Comparison of ENCODE assay signal across 7 mouse cellular contexts in genomic region chr7:144238409-144238808, GRCm38 (mm10).
DNase-seq lines count a peak whose midpoint lies in the region; ATAC-seq and TF ChIP-seq lines count a peak whose summit lies in the region.

No protein-coding gene starts in this region.

- no peaks in the 10 kb centered on the region for H3K27me3 ChIP-seq in hindbrain, postnatal 0 days (ENCODE audit: insufficient read depth, low read length)
- no peaks in the 10 kb centered on the region for H3K27me3 ChIP-seq in midbrain, embryonic 15.5 days (replicated peaks)
- H3K27me3 ChIP-seq in intestine, embryonic 16.5 days (replicated peaks; ENCODE audit: control insufficient read depth, insufficient read depth, low read length): no peaks in the 10 kb centered on the region
- H3K27me3 ChIP-seq in stomach, postnatal 0 days (ENCODE audit: control insufficient read depth, insufficient read depth, low read length): no peaks in the 10 kb centered on the region

- 20% methylated on average over 12 of the region's 12 CpGs for WGBS in hindbrain, postnatal 0 days
- WGBS in midbrain, embryonic 15.5 days: 21% methylated on average over 12 of the region's 12 CpGs
- 25% methylated on average over 12 of the region's 12 CpGs for WGBS in intestine, embryonic 16.5 days
- 26% methylated on average over 12 of the region's 12 CpGs for WGBS in stomach, postnatal 0 days

- H3K36me3 ChIP-seq in hindbrain, postnatal 0 days (ENCODE audit: insufficient read depth, low read length): no peaks in the 10 kb centered on the region
- H3K36me3 ChIP-seq in midbrain, embryonic 15.5 days (replicated peaks): no peaks in the 10 kb centered on the region
- no peaks in the 10 kb centered on the region for H3K36me3 ChIP-seq in intestine, embryonic 16.5 days (ENCODE audit: control insufficient read depth, insufficient read depth, low read length)
- H3K36me3 ChIP-seq in stomach, postnatal 0 days (ENCODE audit: control insufficient read depth, insufficient read depth, low read length): no peaks in the 10 kb centered on the region

- no peak for TF ChIP-seq CTCF in hindbrain, postnatal 0 days (IDR thresholded peaks at IDR 0.05; ENCODE audit: low read depth)
- no peak for TF ChIP-seq CTCF in stomach, postnatal 0 days (IDR thresholded peaks at IDR 0.05; ENCODE audit: low read depth)

- H3K9ac ChIP-seq in hindbrain, postnatal 0 days (replicated peaks; ENCODE audit: low read length): no peak overlapping the region
- H3K9ac ChIP-seq in midbrain, embryonic 15.5 days: peak overlapping the region; percentile 41; the same call in 1 of the 2 replicates
- no peak overlapping the region for H3K9ac ChIP-seq in intestine, embryonic 16.5 days (ENCODE audit: low read depth, low read length)
- H3K9ac ChIP-seq in stomach, postnatal 0 days (ENCODE audit: low read length): no peak overlapping the region

- peak overlapping the region; percentile 51 for H3K4me2 ChIP-seq in hindbrain, postnatal 0 days (ENCODE audit: low read depth, low read length)
- peak overlapping the region; percentile 51 for H3K4me2 ChIP-seq in midbrain, embryonic 15.5 days
- no peak overlapping the region for H3K4me2 ChIP-seq in intestine, embryonic 16.5 days (ENCODE audit: low read depth, low read length)
- no peak overlapping the region for H3K4me2 ChIP-seq in stomach, postnatal 0 days (replicated peaks; ENCODE audit: low read depth)

- H3K4me1 ChIP-seq in hindbrain, postnatal 0 days (ENCODE audit: insufficient read depth, low read length): peaks cover 31% of the 10 kb centered on the region
- peaks cover 49% of the 10 kb centered on the region for H3K4me1 ChIP-seq in midbrain, embryonic 15.5 days
- H3K4me1 ChIP-seq in intestine, embryonic 16.5 days (ENCODE audit: control insufficient read depth, insufficient read depth, low read length): 0 out of 2 replicates have a peak, but pooled peaks cover 5% of the 10 kb centered on the region
- no peaks in the 10 kb centered on the region for H3K4me1 ChIP-seq in stomach, postnatal 0 days (replicated peaks; ENCODE audit: control insufficient read depth, insufficient read depth)

- no peaks in the 10 kb centered on the region for H3K9me3 ChIP-seq in hindbrain, postnatal 0 days (ENCODE audit: low read length)
- no peaks in the 10 kb centered on the region for H3K9me3 ChIP-seq in midbrain, embryonic 15.5 days
- H3K9me3 ChIP-seq in intestine, embryonic 16.5 days (ENCODE audit: control insufficient read depth, low read length): no peaks in the 10 kb centered on the region
- H3K9me3 ChIP-seq in stomach, postnatal 0 days (ENCODE audit: control insufficient read depth, low read length): no peaks in the 10 kb centered on the region

- H3K27ac ChIP-seq in hindbrain, postnatal 0 days: no peak overlapping the region
- peak overlapping the region; percentile 77 for H3K27ac ChIP-seq in midbrain, embryonic 15.5 days
- H3K27ac ChIP-seq in intestine, embryonic 16.5 days (ENCODE audit: low read length): no peak overlapping the region
- H3K27ac ChIP-seq in stomach, postnatal 0 days (replicated peaks): no peak overlapping the region

- peak overlapping the region; percentile 27 for H3K4me3 ChIP-seq in hindbrain, postnatal 0 days (ENCODE audit: low read length)
- peak overlapping the region; percentile 38 for H3K4me3 ChIP-seq in midbrain, embryonic 15.5 days
- H3K4me3 ChIP-seq in intestine, embryonic 16.5 days (ENCODE audit: low read length): no peak overlapping the region
- no peak overlapping the region for H3K4me3 ChIP-seq in stomach, postnatal 0 days (ENCODE audit: low read depth, low read length)

- 0 out of 2 replicates have a peak, but pooled peaks have one; percentile 15 for ATAC-seq in hindbrain, postnatal 0 days
- peak; percentile 55 for ATAC-seq in midbrain, embryonic 15.5 days (replicated peaks)
- ATAC-seq in megakaryocyte, adult 5-6 weeks (ENCODE audit: poor library complexity, severe bottlenecking): no peak
- no peak for ATAC-seq in intestine, embryonic 16.5 days
- no peak for ATAC-seq in stomach, postnatal 0 days (ENCODE audit: low FRiP score, low TSS enrichment)

- DNase-seq in adrenal gland, adult (ENCODE audit: inconsistent age in 2 of 2, low spot score in 1 of 2): peak; percentile 80 to 93
- peak; percentile 75 for DNase-seq in embryo, embryonic 10 days (ENCODE audit: low spot score)
- DNase-seq in hindbrain, postnatal 0 days (ENCODE audit: low spot score): peak; percentile 90
- no peak for DNase-seq in stomach, postnatal 0 days (ENCODE audit: low spot score)

- TF ChIP-seq EP300 in stomach, postnatal 0 days (optimal IDR thresholded peaks at IDR 0.05): no peak

Comparison
In these comparisons a context has a peak if more than half of its experiments do, and no peak if none do; other contexts are left out.
1. ATAC-seq: peak in hindbrain, postnatal 0 days (single experiment) and midbrain, embryonic 15.5 days (single experiment); none in megakaryocyte, adult 5-6 weeks (single experiment), intestine, embryonic 16.5 days (single experiment) and stomach, postnatal 0 days (single experiment).
2. H3K4me2 ChIP-seq: peak in hindbrain, postnatal 0 days (single experiment) and midbrain, embryonic 15.5 days (single experiment); none in intestine, embryonic 16.5 days (single experiment) and stomach, postnatal 0 days (single experiment).
3. H3K4me3 ChIP-seq: peak in hindbrain, postnatal 0 days (single experiment) and midbrain, embryonic 15.5 days (single experiment); none in intestine, embryonic 16.5 days (single experiment) and stomach, postnatal 0 days (single experiment).